In genomic region chr12:99339640-99340325, GRCm38 (mm10) we compare ENCODE assay signal across 7 mouse cellular contexts.
DNase-seq lines count a peak whose midpoint lies in the region; ATAC-seq and TF ChIP-seq lines count a peak whose summit lies in the region.

No protein-coding gene starts in this region.

- no peak overlapping the region for H3K4me3 ChIP-seq in embryonic facial prominence, embryonic 10.5 days
- H3K4me3 ChIP-seq in layer of hippocampus, adult 2 months = no peak overlapping the region
- H3K4me3 ChIP-seq in midbrain, embryonic 16.5 days (ENCODE audit: low read depth, low read length) = no peak overlapping the region

- peak; percentile 67 for DNase-seq in cerebellum, adult 11 months
- DNase-seq in embryonic facial prominence, embryonic 10.5 days (ENCODE audit: low spot score) = peak; percentile 39
- peak; percentile 77 to 91 for DNase-seq in layer of hippocampus, adult 2 months (ENCODE audit: low spot score in 2 of 2)
- DNase-seq in lung, adult 18-20 months = no peak
- DNase-seq in spleen, postnatal 36 days (ENCODE audit: low spot score in 2 of 2) = no peak
- no peak for DNase-seq in heart, postnatal 14 days

- no peaks in the 10 kb centered on the region for H3K27me3 ChIP-seq in embryonic facial prominence, embryonic 10.5 days (replicated peaks; ENCODE audit: low read depth, poor library complexity, severe bottlenecking)
- no peaks in the 10 kb centered on the region for H3K27me3 ChIP-seq in midbrain, embryonic 16.5 days (ENCODE audit: control insufficient read depth, insufficient read depth, low read depth, low read length)

- TF ChIP-seq CTCF in layer of hippocampus, adult 2 months (conservative IDR thresholded peaks at IDR 0.05) = no peak

- no peak overlapping the region; the same call in 1 of the 2 replicates for H3K27ac ChIP-seq in embryonic facial prominence, embryonic 10.5 days (replicated peaks)
- H3K27ac ChIP-seq in layer of hippocampus, adult 2 months = peak overlapping the region; percentile 87
- peak overlapping the region; percentile 92 for H3K27ac ChIP-seq in midbrain, embryonic 16.5 days (ENCODE audit: low read length)

- no peaks in the 10 kb centered on the region for H3K9me3 ChIP-seq in embryonic facial prominence, embryonic 10.5 days
- no peaks in the 10 kb centered on the region for H3K9me3 ChIP-seq in midbrain, embryonic 16.5 days (replicated peaks; ENCODE audit: control insufficient read depth, low read length, poor library complexity, severe bottlenecking)

- peaks cover 81% of the 10 kb centered on the region for H3K4me1 ChIP-seq in embryonic facial prominence, embryonic 10.5 days
- H3K4me1 ChIP-seq in midbrain, embryonic 16.5 days (ENCODE audit: control insufficient read depth, insufficient read depth, low read length) = peaks cover 54% of the 10 kb centered on the region

- peak; percentile 96 for ATAC-seq in midbrain, embryonic 16.5 days

- 82% methylated on average over 11 of the region's 11 CpGs for WGBS in embryonic facial prominence, embryonic 10.5 days
- 17% methylated on average over 11 of the region's 11 CpGs for WGBS in midbrain, embryonic 16.5 days

- peak overlapping the region; percentile 37 for H3K4me2 ChIP-seq in midbrain, embryonic 16.5 days (ENCODE audit: low read length)

- peaks cover 22% of the 10 kb centered on the region for H3K36me3 ChIP-seq in embryonic facial prominence, embryonic 10.5 days (replicated peaks)
- H3K36me3 ChIP-seq in midbrain, embryonic 16.5 days (ENCODE audit: control insufficient read depth, insufficient read depth, low read length) = no peaks in the 10 kb centered on the region

- peak overlapping the region; percentile 23; the same call in 1 of the 2 replicates for H3K9ac ChIP-seq in midbrain, embryonic 16.5 days (ENCODE audit: low read depth, low read length)

- intact Hi-C loops in heart, postnatal 14 days (cut with DNase I) = no loop called here

Comparison
In these comparisons a context has a peak if more than half of its experiments do, and no peak if none do; other contexts are left out.
1. DNase-seq: peak in cerebellum, adult 11 months (single experiment), embryonic facial prominence, embryonic 10.5 days (single experiment) and layer of hippocampus, adult 2 months (2 of 2); none in lung, adult 18-20 months (0 of 2), spleen, postnatal 36 days (0 of 2) and heart, postnatal 14 days (0 of 2).